Mouse (Mus musculus) urinary bladder, adult 18-20 months (tissue): ENCODE measurements at regions not wholly inside any gene's neighbourhood (a gene's known extent, or its start where the extent isn't known, plus 50 kb on each side); places are given as distances from the start of the nearest gene placed in this dataset.
"Not testable (repeated sequence)": the region's sequence is repeated elsewhere in the genome, so short reads cannot be mapped to it uniquely, and the experiment has no call there.

Source experiments
- DNase-seq, 2 experiments: peaks; one replicate each; pipeline ENCODE4 v3.0.0; 2022; ENCODE audit warnings: low spot score in 2 of 2, mixed read lengths in 2 of 2

DNA sequence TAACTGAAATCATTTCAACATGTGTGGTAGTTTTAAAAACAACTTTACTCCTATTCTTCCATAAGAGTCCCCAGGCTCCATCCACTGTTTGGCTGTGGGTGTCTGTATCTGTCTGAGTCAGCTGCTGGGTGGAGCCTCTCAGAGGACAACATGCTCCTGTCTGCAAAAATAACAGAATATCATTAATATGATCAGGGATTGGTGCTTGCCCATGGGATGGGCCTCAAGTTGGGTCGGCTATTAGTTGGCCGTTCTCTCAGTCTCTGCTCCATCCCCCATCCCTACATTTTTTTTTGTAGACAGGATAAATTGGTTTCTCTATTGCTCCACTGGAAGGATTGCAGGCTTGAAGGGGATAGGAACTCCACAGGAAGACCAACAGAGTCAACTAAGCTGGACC lies 108.5 kb upstream of the Fgf16 start:
- DNase-seq = not testable (repeated sequence)

DNA sequence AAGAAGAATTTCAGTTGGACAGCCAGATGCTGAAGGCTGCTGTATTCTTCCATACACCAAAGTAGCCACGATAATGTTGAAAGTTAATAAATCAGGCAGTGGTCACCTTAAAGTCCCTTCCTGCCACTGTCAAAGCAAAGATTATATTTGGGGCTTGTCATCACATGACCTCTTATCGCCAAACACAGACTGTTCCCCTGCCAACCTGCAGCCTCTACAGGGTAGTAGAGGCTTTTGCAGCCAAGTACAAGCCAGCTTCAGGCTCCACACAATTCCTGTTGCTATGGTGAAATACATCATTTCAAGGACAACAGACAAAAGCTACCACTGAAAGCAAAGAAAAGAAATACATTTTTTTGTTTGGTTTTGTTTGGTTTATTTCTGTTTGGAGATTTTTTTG lies 93.5 kb upstream of the Fgf16 start:
- no peak for DNase-seq

DNA sequence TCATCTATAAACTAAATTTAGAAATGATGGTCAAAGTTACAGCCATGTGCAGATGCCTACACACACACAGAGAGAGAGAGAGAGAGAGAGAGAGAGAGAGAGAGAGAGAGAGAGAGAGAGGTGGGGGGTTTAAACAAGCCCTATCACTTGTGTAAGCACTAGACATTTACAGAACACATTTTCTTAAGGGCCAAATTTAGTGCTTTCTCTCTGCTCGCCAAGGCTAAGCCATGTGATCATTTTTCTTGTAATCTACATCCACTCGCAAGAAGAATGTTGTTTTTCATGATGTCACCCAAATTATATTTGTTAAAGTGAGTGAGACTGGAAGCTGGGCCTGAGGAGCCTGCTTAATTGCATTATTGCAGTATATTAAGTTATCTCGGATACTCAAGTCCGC lies 92.8 kb upstream of the Fgf16 start:
- DNase-seq = no peak

DNA sequence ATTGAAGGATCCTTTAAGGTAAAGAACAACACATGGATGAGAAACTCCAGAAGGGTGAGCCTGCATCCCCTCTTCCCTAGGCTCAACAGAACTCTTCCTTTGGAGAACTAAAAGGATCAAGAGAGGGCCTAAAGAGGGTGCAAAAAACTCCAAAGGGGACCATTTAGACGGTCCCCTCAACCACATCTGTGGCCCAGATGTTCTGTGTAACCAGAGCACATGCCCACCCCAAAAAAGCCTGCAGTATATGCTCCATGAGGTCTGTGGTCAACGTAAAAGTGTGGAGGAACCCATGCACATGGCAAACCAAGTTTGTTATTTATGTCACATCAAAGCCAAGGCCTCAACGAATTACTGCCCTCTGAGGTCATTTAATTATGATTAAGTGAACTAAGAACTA lies 89.2 kb upstream of the Fgf16 start:
- DNase-seq = no peak

GRCm38 (mm10) chrX:105683678-105684077 lies 80.4 kb upstream of the Fgf16 start:
- DNase-seq = no peak

GRCm38 (mm10) chrX:105684433-105684832 lies 79.6 kb upstream of the Fgf16 start:
- peak in 1 of 2 experiments; percentile 6 for DNase-seq

- no peak for DNase-seq
Observed at GRCm38 (mm10) chrX:105710676-105711241, 53.3 kb upstream of the Fgf16 start.
